Mouse (Mus musculus) right cerebral cortex, adult 18-20 months (tissue): Measurements from ENCODE around the gene Irak4.

ENCODE experiments used
- DNase-seq: peaks from one replicate; pipeline ENCODE4 v3.0.0; 2022; ENCODE audit warnings: mixed read lengths

The Irak4 gene

GRCm38 (mm10) chr15:94628830-94629601, 85.6 kb downstream of the Irak4 start, which contains the start of gene Tmem117:
TSS of gene Tmem117 (plus strand) at chr15:94629232.
- no peak for DNase-seq

- no peak for DNase-seq
These were observed 87.1 kb downstream of the Irak4 start for GRCm38 (mm10) chr15:94630553-94630952.
